Mouse (Mus musculus) liver, embryonic 15.5 days (tissue): Measurements from ENCODE around the gene 1700018B08Rik. TPM values are rescaled to one million over a fixed set of nuclear protein-coding genes. Genes with fewer than 3 reads are reported as not detected.

ENCODE experiments used
- ATAC-seq: fragments of 200-750 bp; cut with Nextera tagmentation; 2 replicates; pipeline ENCODE4 v1.8.0; 2017; ENCODE audit warnings: moderate number of reproducible peaks, mild to moderate bottlenecking, moderate library complexity; ENCODE audit not compliant: insufficient read depth
- H3K27ac ChIP-seq: fragments of 300-500 bp; sonication (generic); replicated peaks from 2 replicates; pipeline ENCODE4 v1.5.1; 2015; ENCODE audit warnings: mild to moderate bottlenecking, inconsistent platforms
- H3K27me3 ChIP-seq: fragments of 300-500 bp; sonication (generic); 2 replicates; pipeline ENCODE4 v1.6.1; 2015; ENCODE audit warnings: mild to moderate bottlenecking, inconsistent platforms
- H3K36me3 ChIP-seq: fragments of 300-500 bp; sonication (generic); replicated peaks from 2 replicates; pipeline ENCODE4 v1.6.1; 2015; ENCODE audit warnings: moderate library complexity, mild to moderate bottlenecking, inconsistent platforms
- H3K4me1 ChIP-seq: fragments of 300-500 bp; sonication (generic); replicated peaks from 2 replicates; pipeline ENCODE4 v1.6.1; 2015; ENCODE audit warnings: inconsistent platforms
- H3K4me2 ChIP-seq: fragments of 300-500 bp; sonication (generic); 2 replicates; pipeline ENCODE4 v1.6.1; 2015; ENCODE audit warnings: moderate library complexity, mild to moderate bottlenecking, inconsistent platforms
- H3K4me3 ChIP-seq: fragments of 300-500 bp; sonication (generic); replicated peaks from 2 replicates; pipeline ENCODE4 v1.5.1; 2015; ENCODE audit warnings: mild to moderate bottlenecking, inconsistent platforms
- H3K9ac ChIP-seq: fragments of 300-500 bp; sonication (generic); 2 replicates; pipeline ENCODE4 v1.6.1; 2015; ENCODE audit warnings: moderate library complexity, mild to moderate bottlenecking, inconsistent platforms
- H3K9me3 ChIP-seq: fragments of 300-500 bp; sonication (generic); replicated peaks from 2 replicates; pipeline ENCODE4 v1.6.1; 2016; ENCODE audit warnings: inconsistent platforms
- WGBS: fragments of 180-500 bp; shearing (Covaris S2); methylation state at CpG from one replicate; pipeline ENCODE4 v1.1.7; 2015; ENCODE audit warnings: mixed read lengths; ENCODE audit not compliant: insufficient replicate concordance; 5-methylcytosine and 5-hydroxymethylcytosine counted together
- polyA plus RNA-seq: library from polyadenylated mRNA; unstranded; fragments of >200 nt; fragmentation: Nextera tagmentation; extraction: Ambion mirVana; gene quantifications from 2 replicates; pipeline ENCODE4 v1.2.1, GENCODE M21; 2015

1700018B08Rik gene
- polyA plus RNA-seq, 1 experiment from 2014 or later = not detected

- Histone ChIP-seq H3K9ac (no peak overlapping the region), H3K36me3 (peaks cover 7% of the 10 kb centered on the region; the same call in 1 of the 2 replicates), H3K4me3 (no peak overlapping the region), H3K27ac (no peak overlapping the region), H3K9me3 (no peaks in the 10 kb centered on the region), H3K4me1 (no peaks in the 10 kb centered on the region), H3K27me3 (0 out of 2 replicates have a peak, but pooled peaks cover 7% of the 10 kb centered on the region), H3K4me2 (no peak overlapping the region)
- no peak for ATAC-seq
- 7% methylated on average over 7 of the region's 7 CpGs for WGBS
These were observed 3.0 kb upstream of the 1700018B08Rik start for GRCm38 (mm10) chr8:121547132-121547531.

GRCm38 (mm10) chr8:121544936-121545335 is 816 bp upstream of the 1700018B08Rik start:
- 45% methylated on average over 11 of the region's 11 CpGs for WGBS
- Histone ChIP-seq H3K4me2 (no peak overlapping the region), H3K9me3 (no peaks in the 10 kb centered on the region), H3K36me3 (no peaks in the 10 kb centered on the region), H3K4me3 (no peak overlapping the region), H3K27me3 (0 out of 2 replicates have a peak, but pooled peaks cover 7% of the 10 kb centered on the region), H3K4me1 (no peaks in the 10 kb centered on the region), H3K27ac (no peak overlapping the region), H3K9ac (no peak overlapping the region)
- ATAC-seq = no peak

- H3K4me2 ChIP-seq = no peak overlapping the region
- no peak overlapping the region for H3K9ac ChIP-seq
- WGBS = 63% methylated on average over 13 of the region's 13 CpGs
- no peak overlapping the region for H3K4me3 ChIP-seq
- H3K36me3 ChIP-seq = no peaks in the 10 kb centered on the region
- no peaks in the 10 kb centered on the region for H3K9me3 ChIP-seq
- H3K27me3 ChIP-seq = 0 out of 2 replicates have a peak, but pooled peaks cover 7% of the 10 kb centered on the region
- no peak for ATAC-seq
- no peak overlapping the region for H3K27ac ChIP-seq
- no peaks in the 10 kb centered on the region for H3K4me1 ChIP-seq
These were observed 1.2 kb downstream of the 1700018B08Rik start for GRCm38 (mm10) chr8:121542901-121543300.

GRCm38 (mm10) chr8:121541862-121542261 is 2.3 kb downstream of the 1700018B08Rik start:
- Histone ChIP-seq H3K27me3 (0 out of 2 replicates have a peak, but pooled peaks cover 7% of the 10 kb centered on the region), H3K4me3 (no peak overlapping the region), H3K27ac (no peak overlapping the region), H3K36me3 (no peaks in the 10 kb centered on the region), H3K4me1 (no peaks in the 10 kb centered on the region), H3K9ac (no peak overlapping the region), H3K9me3 (no peaks in the 10 kb centered on the region), H3K4me2 (no peak overlapping the region)
- WGBS = 60% methylated on average over 19 of the region's 19 CpGs
- no peak for ATAC-seq

GRCm38 (mm10) chr8:121532381-121532780 is 11.7 kb downstream of the 1700018B08Rik start:
- Histone ChIP-seq H3K9ac (no peak overlapping the region), H3K36me3 (no peaks in the 10 kb centered on the region), H3K4me2 (no peak overlapping the region), H3K27ac (no peak overlapping the region), H3K27me3 (no peaks in the 10 kb centered on the region), H3K4me1 (no peaks in the 10 kb centered on the region), H3K9me3 (no peaks in the 10 kb centered on the region), H3K4me3 (no peak overlapping the region)
- WGBS = 42% methylated on average over 5 of the region's 5 CpGs
- ATAC-seq = no peak

- WGBS = 68% methylated on average over 10 of the region's 10 CpGs
- ATAC-seq = no peak
These were observed 13.5 kb downstream of the 1700018B08Rik start for GRCm38 (mm10) chr8:121530639-121531038.

GRCm38 (mm10) chr8:121528790-121529189 is 15.3 kb downstream of the 1700018B08Rik start:
- ATAC-seq = no peak

More at GRCm38 (mm10) chr8:121530639-121531038, 13.5 kb downstream of the 1700018B08Rik start:
- no peak overlapping the region for H3K4me3 ChIP-seq
- no peaks in the 10 kb centered on the region for H3K36me3 ChIP-seq
- no peak overlapping the region for H3K9ac ChIP-seq
- no peak overlapping the region for H3K27ac ChIP-seq
- H3K4me1 ChIP-seq = no peaks in the 10 kb centered on the region
- no peaks in the 10 kb centered on the region for H3K9me3 ChIP-seq
- H3K4me2 ChIP-seq = no peak overlapping the region
- H3K27me3 ChIP-seq = no peaks in the 10 kb centered on the region; the same call in 1 of the 2 replicates

GRCm38 (mm10) chr8:121527751-121528150 is 16.4 kb downstream of the 1700018B08Rik start:
- Histone ChIP-seq H3K4me1 (no peaks in the 10 kb centered on the region), H3K4me2 (no peak overlapping the region), H3K9me3 (no peaks in the 10 kb centered on the region), H3K27me3 (no peaks in the 10 kb centered on the region; the same call in 1 of the 2 replicates), H3K36me3 (no peaks in the 10 kb centered on the region), H3K9ac (no peak overlapping the region), H3K4me3 (no peak overlapping the region), H3K27ac (no peak overlapping the region)
- ATAC-seq = no peak
- WGBS = 58% methylated on average over 9 of the region's 9 CpGs

More at GRCm38 (mm10) chr8:121528790-121529189, 15.3 kb downstream of the 1700018B08Rik start:
- Histone ChIP-seq H3K4me1 (no peaks in the 10 kb centered on the region), H3K27me3 (no peaks in the 10 kb centered on the region; the same call in 1 of the 2 replicates), H3K4me3 (no peak overlapping the region), H3K9ac (no peak overlapping the region), H3K9me3 (no peaks in the 10 kb centered on the region), H3K36me3 (no peaks in the 10 kb centered on the region), H3K27ac (no peak overlapping the region), H3K4me2 (no peak overlapping the region)
- 78% methylated on average over 15 of the region's 15 CpGs for WGBS

- H3K4me3 ChIP-seq = no peak overlapping the region
- no peak overlapping the region for H3K27ac ChIP-seq
- no peaks in the 10 kb centered on the region for H3K4me1 ChIP-seq
- no peak overlapping the region for H3K4me2 ChIP-seq
- no peaks in the 10 kb centered on the region for H3K9me3 ChIP-seq
- H3K36me3 ChIP-seq = no peaks in the 10 kb centered on the region
- ATAC-seq = no peak
- H3K27me3 ChIP-seq = no peaks in the 10 kb centered on the region; the same call in 1 of the 2 replicates
- H3K9ac ChIP-seq = no peak overlapping the region
- 53% methylated on average over 6 of the region's 6 CpGs for WGBS
These were observed 17.1 kb downstream of the 1700018B08Rik start for GRCm38 (mm10) chr8:121526811-121527550.

- no peaks in the 10 kb centered on the region; the same call in 1 of the 2 replicates for H3K27me3 ChIP-seq
- H3K36me3 ChIP-seq = no peaks in the 10 kb centered on the region
- no peak overlapping the region for H3K4me2 ChIP-seq
- WGBS = 42% methylated on average over 18 of the region's 18 CpGs
- no peaks in the 10 kb centered on the region for H3K9me3 ChIP-seq
- H3K27ac ChIP-seq = no peak overlapping the region
- H3K4me3 ChIP-seq = no peak overlapping the region
- ATAC-seq = no peak
- no peak overlapping the region for H3K9ac ChIP-seq
- no peaks in the 10 kb centered on the region for H3K4me1 ChIP-seq
These were observed 18.9 kb downstream of the 1700018B08Rik start for GRCm38 (mm10) chr8:121525111-121525818.

GRCm38 (mm10) chr8:121513429-121513828 is 30.7 kb downstream of the 1700018B08Rik start:
- no peak overlapping the region for H3K4me3 ChIP-seq
- 6% methylated on average over 12 of the region's 12 CpGs for WGBS
- H3K27ac ChIP-seq = no peak overlapping the region
- no peaks in the 10 kb centered on the region for H3K9me3 ChIP-seq
- no peaks in the 10 kb centered on the region for H3K4me1 ChIP-seq
- no peak overlapping the region for H3K4me2 ChIP-seq
- ATAC-seq = no peak
- no peaks in the 10 kb centered on the region for H3K36me3 ChIP-seq
- H3K9ac ChIP-seq = no peak overlapping the region
- H3K27me3 ChIP-seq = peaks cover 9% of the 10 kb centered on the region; the same call in 1 of the 2 replicates
